19 mouse cellular contexts compared by ENCODE assay signal in the genomic region with DNA sequence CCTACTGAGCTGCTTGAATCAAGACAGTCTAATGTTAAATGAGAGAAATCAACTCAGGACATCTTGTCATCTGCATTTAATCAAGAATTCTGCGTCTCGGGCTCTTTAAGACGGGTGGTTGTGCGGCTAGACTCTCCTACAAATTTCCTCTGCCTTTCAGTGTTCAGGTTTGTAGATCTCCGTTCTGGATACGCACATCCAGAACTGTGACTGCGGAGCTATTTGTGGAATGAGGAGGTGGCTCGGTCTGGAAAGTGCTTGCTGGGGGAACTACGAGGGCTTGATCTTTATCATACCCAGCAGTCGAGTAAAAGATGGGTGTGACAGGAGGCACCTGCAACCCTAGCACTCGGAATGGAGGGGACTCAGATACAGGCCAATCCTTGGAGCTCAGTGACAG.
"Had no signal": no experiment of that assay in that cellular context is flagged by ENCODE, and none has a peak within 500 bp of the region (broad histone marks: within the 10 kb centered on the region; RNA-seq: fewer than 3 reads in every experiment).

No protein-coding gene starts in this region.

- H3K9ac ChIP-seq: limb, embryonic 12.5 days; limb, embryonic 15.5 days; liver, embryonic 14.5 days; liver, postnatal 0 days; lung, embryonic 15.5 days; stomach, embryonic 15.5 days had no signal

- H3K4me3 ChIP-seq: layer of hippocampus, adult 2 months; limb, embryonic 12.5 days; limb, embryonic 15.5 days; lung, embryonic 15.5 days; stomach, embryonic 15.5 days had no signal

- H3K9me3 ChIP-seq: limb, embryonic 12.5 days; limb, embryonic 15.5 days; lung, embryonic 15.5 days; stomach, embryonic 15.5 days had no signal

- H3K27ac ChIP-seq: kidney, postnatal 0 days; layer of hippocampus, adult 2 months; limb, embryonic 12.5 days; limb, embryonic 15.5 days; liver, embryonic 14.5 days; lung, embryonic 15.5 days; stomach, embryonic 15.5 days had no signal

- DNase-seq: kidney, postnatal 25 days; layer of hippocampus, adult 9-11 months; left cerebral cortex, postnatal 4 days; liver, postnatal 0 days; lung, postnatal 14 days; lung, postnatal 4 days; midbrain, embryonic 14.5 days; right cerebral cortex, postnatal 14 days; spleen, adult 18-20 months; thymus, postnatal 36 days had no signal

- H3K36me3 ChIP-seq: limb, embryonic 12.5 days; limb, embryonic 15.5 days; lung, embryonic 15.5 days; stomach, embryonic 15.5 days had no signal

- H3K4me1 ChIP-seq: stomach, embryonic 15.5 days had no signal

- H3K27me3 ChIP-seq: lung, embryonic 15.5 days; stomach, embryonic 15.5 days had no signal

- ATAC-seq: liver, postnatal 0 days had no signal

- H3K4me2 ChIP-seq: limb, embryonic 12.5 days; limb, embryonic 15.5 days; liver, embryonic 11.5 days; lung, embryonic 15.5 days; midbrain, embryonic 11.5 days; stomach, embryonic 15.5 days had no signal
